Mouse (Mus musculus) heart, adult 2 months (tissue): Measurements from ENCODE around the gene Dis3l2.

ENCODE experiments used
- CTCF ChIP-seq: fragments of 200-600 bp; IDR thresholded peaks from 2 replicates; pipeline ENCODE4 v1.8.1; 2022; ENCODE audit warnings: antibody characterized with exemption, mild to moderate bottlenecking, moderate library complexity
- EP300 ChIP-seq: fragments of 200-500 bp; IDR thresholded peaks from 2 replicates; pipeline ENCODE4 v1.6.1; 2011; ENCODE audit warnings: low read depth, low read length, control low read depth; ENCODE audit not compliant: insufficient read depth
- POLR2A ChIP-seq: fragments of 200-500 bp; IDR thresholded peaks from 2 replicates; pipeline ENCODE4 v1.6.1; 2011; ENCODE audit warnings: mild to moderate bottlenecking, low read depth, low read length, control low read depth; ENCODE audit not compliant: insufficient read depth

GRCm38 (mm10) chr1:87011718-87012117, 308.1 kb downstream of the Dis3l2 start:
- TF ChIP-seq CTCF (no peak), POLR2A (no peak), EP300 (no peak)
